Mouse (Mus musculus): Measurements from ENCODE around the gene Bex3. TPM values are rescaled to one million over a fixed set of nuclear protein-coding genes. Genes with fewer than 3 reads are reported as not detected.
"Not testable (repeated sequence)": the region's sequence is repeated elsewhere in the genome, so short reads cannot be mapped to it uniquely, and the experiment has no call there.

Gene Bex3
- polyA plus RNA-seq (2012; rRNA removed) = 90.1 and 103 TPM in 2 replicates

DNA sequence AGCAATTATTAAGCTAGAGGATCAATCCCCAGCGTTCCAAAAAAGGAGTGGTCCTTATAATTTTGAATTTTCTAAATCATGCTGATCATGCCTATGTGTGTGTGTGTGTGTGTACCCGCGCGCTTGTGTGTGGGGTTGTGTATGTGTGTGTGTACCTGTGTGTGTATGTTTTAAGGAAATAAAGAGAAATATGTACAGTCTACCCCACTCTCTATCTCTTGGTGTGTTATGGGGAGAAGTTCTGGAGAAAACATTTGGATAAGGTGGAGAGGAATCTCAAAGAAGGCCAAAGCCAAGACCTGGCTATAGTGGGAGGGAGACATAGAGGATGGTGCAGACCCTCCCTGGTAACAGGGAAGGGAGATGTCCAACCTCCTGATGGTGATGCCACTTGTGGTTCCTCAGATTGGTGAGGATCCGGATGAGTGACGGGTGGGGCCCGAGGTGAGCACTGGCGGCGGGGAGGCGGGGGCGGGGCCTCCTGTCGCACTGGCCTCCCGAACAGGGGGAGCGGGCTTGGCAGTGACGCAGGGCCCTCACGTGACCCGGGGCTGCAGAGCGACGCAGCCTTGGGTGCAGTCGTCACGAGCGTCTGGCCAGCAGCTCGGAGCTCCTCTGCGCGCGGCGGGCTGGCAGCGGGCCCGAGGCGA, at the start of gene Bex3:
Gene Bex3, plus strand, starts transcription at position 511 of the 650 bp plus-strand sequence.
- DNase-seq (ENCODE audit: low spot score) = not testable (repeated sequence)

DNA sequence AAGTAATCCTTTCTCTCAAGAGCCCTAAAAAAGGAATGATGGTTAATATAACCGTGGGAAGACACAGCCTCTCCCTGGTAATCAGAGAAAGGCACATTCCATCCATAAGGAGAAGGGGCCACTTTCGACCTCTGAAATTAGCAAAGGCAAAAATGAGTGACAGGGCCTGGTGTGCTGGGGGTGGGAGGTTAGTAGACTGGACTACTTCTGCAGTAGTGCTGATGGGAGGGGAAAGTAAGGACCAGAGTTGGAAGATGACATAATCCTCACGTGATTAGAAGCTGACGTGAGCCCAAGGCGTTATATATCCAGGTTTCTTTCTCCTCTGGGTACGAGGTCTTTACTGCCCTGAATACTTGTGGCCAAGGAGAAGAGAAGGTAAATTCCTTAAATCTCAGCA, 46.3 kb upstream of the Bex3 start:
- DNase-seq (ENCODE audit: low spot score) = no peak

GRCm38 (mm10) chrX:136227768-136228167, 42.3 kb upstream of the Bex3 start:
- no peak for DNase-seq (ENCODE audit: low spot score)

DNA sequence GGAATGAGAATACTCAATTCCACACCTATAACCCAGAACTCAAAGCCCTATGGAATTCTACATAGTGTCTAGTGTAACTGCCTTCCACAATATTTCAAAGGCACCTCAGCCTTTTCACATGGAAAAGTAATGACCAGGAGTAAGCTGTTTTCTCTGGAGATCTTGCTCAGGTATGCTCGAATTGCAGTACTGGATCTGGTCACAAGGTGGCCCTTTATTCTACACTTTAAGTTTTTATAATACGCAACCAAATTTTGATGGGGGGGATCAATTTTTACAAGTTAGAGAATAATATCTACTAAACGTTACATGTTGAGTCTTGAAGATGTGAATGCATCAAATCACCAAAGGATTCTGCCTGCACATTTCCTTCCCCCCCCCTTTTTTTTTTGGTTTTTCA, 31.9 kb upstream of the Bex3 start:
- no peak for DNase-seq (ENCODE audit: low spot score)

DNA sequence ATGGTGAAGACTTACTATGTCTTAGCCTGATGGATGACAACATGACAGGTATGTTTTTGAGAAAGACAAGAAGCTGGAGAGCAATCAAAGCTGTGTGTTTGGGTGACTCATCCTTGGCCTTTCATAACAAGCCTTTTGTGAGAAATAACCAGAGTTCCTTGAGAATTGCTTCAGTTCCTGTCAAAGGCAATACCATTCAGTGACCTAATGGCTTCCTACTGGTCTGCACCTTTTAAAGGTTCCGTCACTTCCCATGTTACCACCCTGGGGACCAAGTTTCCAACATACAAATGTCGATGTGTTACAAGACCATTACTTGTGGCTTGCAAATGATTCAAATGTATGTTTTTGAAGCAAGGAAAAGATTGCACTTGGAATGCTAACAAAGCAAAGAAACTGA, 26.9 kb upstream of the Bex3 start:
- DNase-seq (ENCODE audit: low spot score) = no peak

DNA sequence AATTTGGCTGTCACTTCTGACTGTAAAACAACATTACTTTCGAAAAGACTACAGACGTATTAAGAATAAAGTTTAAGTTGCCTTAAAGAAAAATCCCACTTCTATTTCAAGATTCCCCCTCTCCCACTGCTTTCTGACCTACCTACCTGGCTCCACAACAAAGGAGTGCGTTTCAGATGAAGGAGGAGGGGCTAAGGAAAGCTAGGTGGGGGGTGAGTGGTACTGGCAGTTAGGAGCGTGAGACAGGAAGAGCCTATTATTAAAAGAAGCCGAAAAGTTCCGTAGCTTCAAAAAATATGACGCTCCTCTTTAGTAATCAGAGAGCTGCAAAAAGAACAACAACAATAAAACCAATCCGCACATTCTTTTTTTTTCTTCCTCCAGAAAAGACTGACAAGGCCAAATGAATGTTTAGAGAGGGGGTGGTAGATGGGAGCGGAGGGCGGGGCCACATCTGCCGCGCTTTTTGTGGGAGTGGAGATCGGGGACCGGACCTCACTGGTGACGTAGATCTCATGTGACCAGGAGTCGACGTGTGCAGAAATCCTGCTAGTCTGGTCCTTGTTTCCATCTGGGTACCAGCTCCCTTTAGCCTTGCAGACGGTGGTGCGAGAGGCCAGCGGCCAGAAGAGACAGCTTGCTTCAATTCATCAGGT, 25.4 kb upstream of the Bex3 start, which contains the start of gene Tceal9:
Gene Tceal9, plus strand, starts transcription at position 506 of the 656 bp plus-strand sequence.
- DNase-seq (ENCODE audit: low spot score) = peak; percentile 35

DNA sequence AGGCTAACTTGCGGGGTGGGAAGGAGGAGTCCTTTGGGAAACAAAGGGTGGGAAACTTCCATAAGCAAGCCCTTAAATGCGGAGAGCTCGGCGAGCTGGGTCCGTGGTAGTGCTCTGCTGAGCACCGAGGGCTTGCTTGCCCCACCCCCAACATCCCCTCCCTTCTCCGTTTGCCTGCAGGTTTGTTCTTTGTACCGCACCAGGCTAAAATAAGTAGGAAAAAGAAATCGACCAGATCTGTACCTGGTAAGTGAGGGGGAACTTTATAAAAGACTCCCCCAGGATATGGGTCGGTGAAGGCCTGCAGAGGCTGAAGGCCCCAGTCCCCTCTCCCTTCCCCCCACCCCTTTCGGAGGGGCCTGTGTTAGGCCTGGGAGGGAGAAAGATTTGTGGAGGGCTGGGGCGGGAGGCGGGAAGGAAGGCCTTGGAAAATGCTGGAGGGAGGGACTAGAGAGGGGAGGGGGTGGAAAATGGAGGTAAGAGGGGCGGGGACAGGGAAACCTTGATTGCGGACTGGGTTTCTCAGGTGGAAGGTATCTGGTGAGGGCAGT, 24.5 kb upstream of the Bex3 start:
- DNase-seq (ENCODE audit: low spot score) = no peak

GRCm38 (mm10) chrX:136248811-136249210, 21.2 kb upstream of the Bex3 start:
- DNase-seq (ENCODE audit: low spot score) = no peak

DNA sequence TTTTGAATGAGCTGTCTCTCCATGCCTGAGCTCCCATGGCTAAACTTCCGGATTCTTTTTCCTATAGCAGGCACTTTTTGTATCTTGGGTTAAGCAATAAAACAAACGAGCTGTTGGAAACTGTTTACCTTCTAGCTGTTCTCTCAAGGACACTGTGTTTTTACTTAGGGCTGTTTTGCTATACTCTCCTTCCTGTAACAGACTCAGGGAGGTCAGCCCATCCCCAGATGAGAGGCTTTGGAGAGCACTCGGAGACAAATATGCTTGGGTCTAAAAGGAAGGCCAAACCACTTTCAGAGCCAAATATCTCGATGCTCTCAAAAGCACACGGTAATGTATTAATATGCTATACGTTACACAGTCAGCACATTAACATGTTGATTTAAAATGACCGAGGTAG, 20.4 kb upstream of the Bex3 start:
- no peak for DNase-seq (ENCODE audit: low spot score)

DNA sequence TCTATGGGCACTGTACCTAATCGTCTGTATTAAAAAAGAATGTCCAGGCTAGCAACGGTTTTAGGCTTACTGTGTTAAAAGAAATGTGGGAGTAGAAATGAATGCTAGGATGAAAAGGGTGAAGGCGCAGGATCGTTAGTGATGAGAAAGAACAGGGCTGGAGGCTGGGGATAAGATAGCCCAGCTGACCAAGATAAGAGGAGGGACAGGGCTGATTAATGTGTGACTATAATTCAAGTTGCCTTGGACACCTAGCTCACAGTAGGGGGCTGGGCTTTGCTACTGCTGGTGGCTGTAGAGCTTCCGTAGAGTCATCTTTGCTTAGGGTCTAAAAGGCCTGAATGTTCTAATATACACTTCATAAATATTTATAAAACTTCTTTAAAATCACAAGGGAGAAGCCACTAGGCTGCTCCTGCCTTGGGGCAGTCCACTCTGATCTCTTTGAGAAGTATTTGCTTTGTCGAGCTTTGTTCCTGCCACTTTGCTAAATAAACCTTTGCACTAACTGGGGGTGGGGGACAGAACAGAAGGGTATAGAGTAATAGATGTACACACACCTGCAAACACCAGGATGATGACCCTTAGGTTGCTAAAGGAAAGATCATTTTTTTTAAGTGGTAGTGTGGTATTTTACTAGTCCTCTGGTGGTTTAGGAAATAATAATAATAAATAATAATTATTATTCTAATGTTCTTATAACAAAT, 17.9 kb upstream of the Bex3 start:
- no peak for DNase-seq (ENCODE audit: low spot score)

DNA sequence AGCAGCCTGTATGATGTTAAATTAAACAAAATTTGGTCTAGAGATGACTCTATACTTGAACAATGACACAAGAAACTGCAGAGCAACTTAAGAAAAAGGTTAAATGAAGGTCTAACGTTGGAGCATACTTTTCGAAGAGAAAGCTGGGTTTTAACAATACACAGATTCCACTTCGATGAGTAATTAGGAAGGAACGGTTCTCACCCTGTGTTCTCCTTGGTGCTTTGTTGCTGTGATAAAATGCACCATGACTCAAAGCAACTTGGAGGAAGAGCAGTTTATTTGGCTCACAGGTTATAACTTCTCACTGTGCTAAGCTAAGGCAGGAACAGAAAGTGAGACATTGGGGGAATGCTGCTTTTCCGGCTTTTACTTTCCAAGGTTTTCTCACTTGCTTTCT, 2.3 kb upstream of the Bex3 start:
- DNase-seq (ENCODE audit: low spot score) = no peak

DNA sequence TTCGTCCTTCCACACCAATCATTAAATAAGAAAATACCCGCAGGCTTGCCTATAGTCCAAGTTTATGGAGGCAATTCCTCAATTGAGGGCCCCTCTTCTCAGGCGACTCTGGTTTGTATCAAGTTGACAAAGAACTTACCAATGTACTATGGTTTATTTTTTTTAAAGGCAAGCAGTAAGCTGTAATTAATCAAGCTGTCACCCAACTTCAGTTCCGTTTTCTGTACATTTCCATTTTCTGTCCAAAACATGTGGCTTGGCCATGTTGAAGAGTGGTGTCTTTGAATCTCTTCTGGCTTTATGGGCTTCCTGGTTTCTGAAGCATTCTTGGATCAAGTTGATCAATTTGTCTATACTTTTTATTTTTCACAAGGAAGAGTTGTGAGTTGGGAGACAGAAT, 1.9 kb upstream of the Bex3 start:
- DNase-seq (ENCODE audit: low spot score) = no peak

DNA sequence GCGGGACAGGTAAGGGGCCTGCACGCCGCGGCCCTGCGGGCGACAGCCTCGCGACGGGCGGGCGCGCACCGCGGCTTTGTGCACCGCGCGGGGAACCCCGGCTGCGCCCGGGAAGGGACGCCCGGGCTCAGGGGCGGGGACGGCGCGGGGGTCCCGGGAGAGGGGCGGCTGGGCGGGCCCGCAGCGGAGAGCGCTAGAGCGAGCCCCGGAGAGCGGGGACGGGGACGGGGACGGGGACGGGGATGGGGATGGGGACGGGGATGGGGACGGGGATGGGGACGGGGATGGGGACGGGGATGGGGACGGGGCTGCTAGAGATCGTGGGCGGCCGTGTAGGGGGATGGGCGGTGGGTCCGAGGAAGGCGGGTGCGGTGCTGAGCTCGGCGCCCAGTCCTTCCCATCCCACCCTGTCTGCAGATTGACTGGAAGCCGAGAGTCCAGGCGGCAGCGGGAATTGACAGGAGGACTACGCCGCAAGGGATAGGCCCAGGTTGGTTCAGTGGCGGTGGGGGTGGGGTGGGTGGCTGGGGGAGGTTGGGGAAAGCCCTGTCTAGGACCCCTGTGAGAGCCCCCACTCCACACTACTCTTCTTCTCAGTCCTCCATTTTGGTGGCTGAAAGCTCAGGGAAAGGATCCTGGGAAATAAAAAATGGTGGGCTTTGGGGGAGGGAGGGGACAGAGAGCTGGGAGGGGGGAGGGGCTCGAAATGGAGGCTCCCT, 499 bp downstream of the Bex3 start:
- DNase-seq (ENCODE audit: low spot score) = not testable (repeated sequence)

DNA sequence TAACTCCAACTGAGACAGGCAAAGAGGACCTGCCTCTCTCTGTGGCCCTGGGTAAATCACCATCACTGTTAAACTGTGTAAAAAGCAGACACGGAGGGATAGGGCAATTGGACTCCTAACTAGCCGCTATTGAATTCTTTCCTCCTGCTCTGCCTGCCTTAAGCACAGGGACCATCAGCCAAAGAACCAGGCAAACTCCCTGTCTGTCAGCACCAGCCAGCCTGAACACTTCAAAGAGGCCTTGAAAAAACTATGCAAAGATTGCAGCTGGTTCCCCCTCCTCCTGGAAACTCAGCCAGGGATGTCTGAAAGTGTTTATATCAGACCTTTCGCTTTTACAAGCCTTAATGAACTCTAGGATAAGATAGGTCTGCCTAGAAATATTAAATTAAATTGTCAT, 4.5 kb downstream of the Bex3 start:
- no peak for DNase-seq (ENCODE audit: low spot score)

DNA sequence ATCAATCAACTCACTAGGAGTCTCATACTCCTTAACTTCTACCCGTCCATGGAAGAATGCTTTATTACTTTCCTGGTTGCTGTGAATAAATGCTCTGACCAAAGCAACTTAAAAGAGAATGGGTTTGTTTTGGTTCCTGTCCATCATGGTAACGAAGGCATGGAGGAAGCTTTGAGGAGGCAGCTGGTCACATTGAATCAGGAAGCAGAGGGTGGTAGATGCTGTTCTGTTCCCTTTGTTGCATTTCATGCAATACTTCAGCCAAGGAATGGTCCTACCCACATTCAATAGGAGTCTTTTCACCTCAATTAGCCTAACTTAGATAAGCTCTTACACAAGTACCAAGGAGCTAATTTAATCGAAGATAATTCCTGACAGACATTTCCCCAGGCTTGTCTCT, 5.3 kb downstream of the Bex3 start:
- DNase-seq (ENCODE audit: low spot score) = no peak

GRCm38 (mm10) chrX:136277577-136277976, 7.5 kb downstream of the Bex3 start:
- DNase-seq (ENCODE audit: low spot score) = no peak

- DNase-seq (ENCODE audit: low spot score) = no peak
Measured at GRCm38 (mm10) chrX:136278401-136278800, 8.3 kb downstream of the Bex3 start.

- no peak for DNase-seq (ENCODE audit: low spot score)
Measured at GRCm38 (mm10) chrX:136279410-136279809, 9.4 kb downstream of the Bex3 start.

DNA sequence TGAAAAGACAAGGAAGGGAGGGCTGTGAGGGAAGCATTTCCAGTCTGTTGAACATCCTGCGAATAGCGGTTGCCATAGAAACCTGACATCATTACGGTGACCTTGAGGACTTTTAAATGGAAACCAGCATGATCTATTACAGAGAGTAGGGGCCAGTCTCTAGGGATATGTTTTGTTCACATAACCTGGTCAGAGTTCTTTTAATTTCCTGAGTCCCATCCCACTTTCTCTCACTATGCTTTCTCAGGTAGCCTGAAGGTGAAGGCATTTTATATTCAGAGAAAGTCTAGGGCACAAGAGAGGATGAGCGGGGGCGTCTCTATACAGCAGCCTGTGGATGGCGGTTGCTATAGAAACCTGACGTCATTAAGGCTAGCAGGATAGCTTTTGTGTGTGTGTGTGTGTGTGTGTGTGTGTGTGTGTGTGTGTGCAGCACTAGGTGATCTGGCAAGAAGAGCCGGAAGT, 20.8 kb downstream of the Bex3 start:
- no peak for DNase-seq (ENCODE audit: low spot score)

GRCm38 (mm10) chrX:136304295-136304694, 34.2 kb downstream of the Bex3 start:
- no peak for DNase-seq (ENCODE audit: low spot score)

- no peak for DNase-seq (ENCODE audit: low spot score)
Measured at GRCm38 (mm10) chrX:136306196-136306595, 36.1 kb downstream of the Bex3 start.

DNA sequence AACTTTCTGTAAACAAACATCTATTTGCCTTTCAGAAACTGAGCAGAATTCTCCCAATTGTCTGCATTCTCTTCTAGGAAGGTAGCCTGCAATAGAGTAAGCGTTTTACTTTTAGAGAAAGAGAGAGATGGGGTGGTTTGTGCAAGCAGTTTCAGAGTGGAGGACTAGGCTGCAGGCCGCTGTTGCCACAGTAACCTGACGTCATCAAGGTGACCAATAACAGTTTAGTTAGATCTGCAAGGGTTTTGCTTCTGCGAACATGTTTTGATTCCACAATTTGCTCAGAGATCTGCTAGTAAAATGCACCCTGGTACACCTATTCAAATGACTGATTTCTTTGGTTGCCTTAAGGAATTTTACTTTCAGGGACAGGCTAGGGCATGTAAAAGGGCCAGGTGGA, 43.2 kb downstream of the Bex3 start:
- no peak for DNase-seq (ENCODE audit: low spot score)
